ENCODE assay signal across 26 mouse cellular contexts in genomic region chr12:17493810-17494209, GRCm38 (mm10). TPM values are rescaled to one million over a fixed set of nuclear protein-coding genes. Genes with fewer than 3 reads are reported as not detected.
DNase-seq lines count a peak whose midpoint lies in the region; ATAC-seq and TF ChIP-seq lines count a peak whose summit lies in the region.
"Had no signal": no experiment of that assay in that cellular context is flagged by ENCODE, and none has a peak within 500 bp of the region (broad histone marks: within the 10 kb centered on the region; RNA-seq: fewer than 3 reads in every experiment).

No protein-coding gene starts in this region.

- TF ChIP-seq EP300 in lung, postnatal 0 days (IDR thresholded peaks at IDR 0.05): no peak

- no peak overlapping the region for H3K9ac ChIP-seq in heart, embryonic 12.5 days
- H3K9ac ChIP-seq in kidney, postnatal 0 days (ENCODE audit: low read depth, low read length): no peak overlapping the region
- H3K9ac ChIP-seq in lung, postnatal 0 days (replicated peaks; ENCODE audit: low read depth): no peak overlapping the region
- H3K9ac ChIP-seq: embryonic facial prominence, embryonic 13.5 days; forebrain, embryonic 13.5 days; limb, embryonic 15.5 days; liver, embryonic 14.5 days; neural tube, embryonic 12.5 days had no signal

- DNase-seq in heart, adult 11 months: peak; percentile 53
- peak; percentile 31 for DNase-seq in kidney, postnatal 0 days (ENCODE audit: low spot score)
- no peak for DNase-seq in kidney, postnatal 25 days
- no peak for DNase-seq in lung, postnatal 0 days (ENCODE audit: low spot score)
- DNase-seq in lung, adult 18-20 months: no peak
- DNase-seq in limb, embryonic 10.5 days (ENCODE audit: low spot score): no peak
- DNase-seq: adrenal gland, postnatal 25 days; cerebellum, adult 8-10 months; cerebellum, postnatal 36 days; embryo, embryonic 11 days; gastrocnemius, adult 2 months; layer of hippocampus, adult 9-11 months; midbrain, embryonic 14.5 days; right cerebral cortex, postnatal 14 days; spleen, adult 18-20 months had no signal

- no peak overlapping the region for H3K4me2 ChIP-seq in heart, embryonic 12.5 days
- no peak overlapping the region for H3K4me2 ChIP-seq in kidney, postnatal 0 days (ENCODE audit: low read length)
- H3K4me2 ChIP-seq in lung, postnatal 0 days (replicated peaks; ENCODE audit: low read depth, low read length): no peak overlapping the region
- H3K4me2 ChIP-seq: embryonic facial prominence, embryonic 13.5 days; forebrain, embryonic 13.5 days; limb, embryonic 15.5 days; neural tube, embryonic 12.5 days had no signal

- H3K27me3 ChIP-seq in heart, embryonic 12.5 days (replicated peaks): no peaks in the 10 kb centered on the region
- no peaks in the 10 kb centered on the region for H3K27me3 ChIP-seq in kidney, postnatal 0 days (ENCODE audit: insufficient read depth, low read length)
- H3K27me3 ChIP-seq in lung, postnatal 0 days (replicated peaks; ENCODE audit: insufficient read depth, low read length): no peaks in the 10 kb centered on the region
- H3K27me3 ChIP-seq in limb, embryonic 10.5 days (ENCODE audit: low read depth, poor library complexity, severe bottlenecking): no peaks in the 10 kb centered on the region
- H3K27me3 ChIP-seq: embryonic facial prominence, embryonic 13.5 days; forebrain, embryonic 13.5 days; limb, embryonic 15.5 days; neural tube, embryonic 12.5 days had no signal

- H3K4me3 ChIP-seq in heart, embryonic 12.5 days: no peak overlapping the region
- no peak overlapping the region for H3K4me3 ChIP-seq in kidney, postnatal 0 days (replicated peaks; ENCODE audit: low read depth, low read length)
- no peak overlapping the region for H3K4me3 ChIP-seq in lung, postnatal 0 days (ENCODE audit: low read depth, low read length)
- no peak overlapping the region for H3K4me3 ChIP-seq in limb, embryonic 10.5 days
- H3K4me3 ChIP-seq: embryonic facial prominence, embryonic 13.5 days; erythroblast, embryonic 14.5 days; forebrain, embryonic 13.5 days; gastrocnemius, adult 2 months; heart, embryonic 10.5 days; left cerebral cortex, adult 2 months; limb, embryonic 15.5 days; neural tube, embryonic 12.5 days had no signal

- no peak overlapping the region for H3K27ac ChIP-seq in heart, embryonic 12.5 days (ENCODE audit: poor library complexity, severe bottlenecking)
- no peak overlapping the region for H3K27ac ChIP-seq in kidney, postnatal 0 days
- H3K27ac ChIP-seq in lung, postnatal 0 days (ENCODE audit: low read length): no peak overlapping the region
- peak overlapping the region; percentile 48 for H3K27ac ChIP-seq in limb, embryonic 10.5 days
- H3K27ac ChIP-seq: embryonic facial prominence, embryonic 13.5 days; forebrain, embryonic 13.5 days; gastrocnemius, adult 2 months; heart, embryonic 10.5 days; hindbrain, postnatal 0 days; left cerebral cortex, adult 2 months; limb, embryonic 15.5 days; liver, embryonic 14.5 days; neural tube, embryonic 12.5 days had no signal

- H3K9me3 ChIP-seq in heart, embryonic 12.5 days (replicated peaks): no peaks in the 10 kb centered on the region
- no peaks in the 10 kb centered on the region for H3K9me3 ChIP-seq in kidney, postnatal 0 days (replicated peaks; ENCODE audit: low read length)
- H3K9me3 ChIP-seq in lung, postnatal 0 days (ENCODE audit: low read length): no peaks in the 10 kb centered on the region
- H3K9me3 ChIP-seq in limb, embryonic 10.5 days (replicated peaks): no peaks in the 10 kb centered on the region
- H3K9me3 ChIP-seq: embryonic facial prominence, embryonic 13.5 days; forebrain, embryonic 13.5 days; heart, embryonic 10.5 days; limb, embryonic 15.5 days; neural tube, embryonic 12.5 days had no signal

- ATAC-seq in heart, embryonic 12.5 days (ENCODE audit: insufficient number of reproducible peaks, low FRiP score): no peak
- ATAC-seq in kidney, postnatal 0 days (replicated peaks; ENCODE audit: low FRiP score, low read depth): no peak
- peak; percentile 47 for ATAC-seq in lung, postnatal 0 days
- no peak for ATAC-seq in activated CD4-positive, CD25-positive, alpha-beta regulatory T cell, adult 4 months
- ATAC-seq: forebrain, embryonic 13.5 days; hindbrain, postnatal 0 days had no signal

- 25% methylated on average over 3 of the region's 3 CpGs for WGBS in heart, embryonic 12.5 days
- 49% methylated on average over 3 of the region's 3 CpGs for WGBS in kidney, postnatal 0 days
- WGBS in lung, postnatal 0 days: 38% methylated on average over 3 of the region's 3 CpGs
- WGBS in limb, embryonic 10.5 days: 62% methylated on average over 3 of the region's 3 CpGs

- H3K36me3 ChIP-seq in heart, embryonic 12.5 days: no peaks in the 10 kb centered on the region
- H3K36me3 ChIP-seq in kidney, postnatal 0 days (ENCODE audit: insufficient read depth, low read length): no peaks in the 10 kb centered on the region
- no peaks in the 10 kb centered on the region for H3K36me3 ChIP-seq in lung, postnatal 0 days (ENCODE audit: insufficient read depth, low read length)
- no peaks in the 10 kb centered on the region for H3K36me3 ChIP-seq in limb, embryonic 10.5 days
- H3K36me3 ChIP-seq: embryonic facial prominence, embryonic 13.5 days; heart, embryonic 10.5 days; limb, embryonic 15.5 days; neural tube, embryonic 12.5 days had no signal

- no peak for TF ChIP-seq CTCF in kidney, postnatal 0 days (IDR thresholded peaks at IDR 0.05; ENCODE audit: low read depth)
- no peak for TF ChIP-seq CTCF in lung, postnatal 0 days (IDR thresholded peaks at IDR 0.05)

- peaks cover 24% of the 10 kb centered on the region for H3K4me1 ChIP-seq in heart, embryonic 12.5 days (replicated peaks)
- H3K4me1 ChIP-seq in kidney, postnatal 0 days (replicated peaks; ENCODE audit: insufficient read depth, low read length): 0 out of 2 replicates have a peak, but pooled peaks cover 3% of the 10 kb centered on the region
- H3K4me1 ChIP-seq in lung, postnatal 0 days (ENCODE audit: insufficient read depth, low read depth, low read length): no peaks in the 10 kb centered on the region
- peaks cover 29% of the 10 kb centered on the region for H3K4me1 ChIP-seq in limb, embryonic 10.5 days

RNA-seq across cellular contexts. Expression of gene Odc1, which starts 50.8 kb away (rescaled TPM):
- 161 and 167 TPM in 2 replicates for polyA plus RNA-seq in heart, embryonic 12.5 days (2016; fragmentation: Nextera tagmentation; extraction: Ambion mirVana)
- polyA plus RNA-seq in kidney, postnatal 0 days (2015; fragmentation: Nextera tagmentation; extraction: Ambion mirVana): 149 and 153 TPM in 2 replicates
- 42.0 and 43.6 TPM in 2 replicates for polyA plus RNA-seq in lung, postnatal 0 days (2015; fragmentation: Nextera tagmentation; extraction: Ambion mirVana)
- 289 and 351 TPM in 2 replicates for polyA plus RNA-seq in limb, embryonic 10.5 days (2016; fragmentation: Nextera tagmentation; extraction: Ambion mirVana)
- polyA plus RNA-seq in activated CD4-positive, CD25-positive, alpha-beta regulatory T cell, adult 4 months (2017; shearing (Covaris generic)): 10 to 100 TPM; 19.1 to 21.2 TPM

Comparison
In these comparisons a context has a peak if more than half of its experiments do, and no peak if none do; other contexts are left out.
1. DNase-seq: peak in heart, adult 11 months (single experiment) and kidney, postnatal 0 days (single experiment); none in kidney, postnatal 25 days (0 of 2), lung, postnatal 0 days (single experiment), lung, adult 18-20 months (0 of 2) and limb, embryonic 10.5 days (single experiment).